Mouse (Mus musculus) midbrain, embryonic 13.5 days (tissue): ENCODE data around the gene Srgap2. TPM values are rescaled to one million over a fixed set of nuclear protein-coding genes. Genes with fewer than 3 reads are reported as not detected.
A peak's percentile ranks its signal among the peaks of the same experiment; 100 is the strongest.

Source experiments
- ATAC-seq: fragments of 200-750 bp; cut with Nextera tagmentation; 2 replicates; pipeline ENCODE4 v1.8.0; 2017; ENCODE audit warnings: mild to moderate bottlenecking, moderate TSS enrichment, moderate library complexity
- H3K27ac ChIP-seq: fragments of 300-500 bp; sonication (generic); 2 replicates; pipeline ENCODE4 v1.5.1; 2015; ENCODE audit warnings: inconsistent platforms, mild to moderate bottlenecking, moderate library complexity
- H3K27me3 ChIP-seq: fragments of 300-500 bp; sonication (generic); 2 replicates; pipeline ENCODE4 v1.6.1; 2015; ENCODE audit warnings: mild to moderate bottlenecking, inconsistent platforms
- H3K36me3 ChIP-seq: fragments of 300-500 bp; sonication (generic); 2 replicates; pipeline ENCODE4 v1.6.1; 2015; ENCODE audit warnings: mild to moderate bottlenecking, inconsistent platforms
- H3K4me1 ChIP-seq: fragments of 300-500 bp; sonication (generic); replicated peaks from 2 replicates; pipeline ENCODE4 v1.6.1; 2015; ENCODE audit warnings: inconsistent platforms
- H3K4me2 ChIP-seq: fragments of 300-500 bp; sonication (generic); replicated peaks from 2 replicates; pipeline ENCODE4 v1.6.1; 2015; ENCODE audit warnings: moderate library complexity, mild to moderate bottlenecking, inconsistent platforms
- H3K4me3 ChIP-seq: fragments of 300-500 bp; sonication (generic); replicated peaks from 2 replicates; pipeline ENCODE4 v1.5.1; 2015; ENCODE audit warnings: mild to moderate bottlenecking, inconsistent platforms
- H3K9ac ChIP-seq: fragments of 300-500 bp; sonication (generic); replicated peaks from 2 replicates; pipeline ENCODE4 v1.6.1; 2015; ENCODE audit warnings: mild to moderate bottlenecking, inconsistent platforms
- H3K9me3 ChIP-seq: fragments of 300-500 bp; sonication (generic); 2 replicates; pipeline ENCODE4 v1.6.1; 2016; ENCODE audit warnings: mild to moderate bottlenecking, inconsistent platforms
- WGBS: fragments of 180-500 bp; shearing (Covaris S2); methylation state at CpG from one replicate; pipeline ENCODE4 v1.1.7; 2015; 5-methylcytosine and 5-hydroxymethylcytosine counted together
- microRNA-seq: library from miRNA; unstranded; fragments of <30 nt; microRNA quantifications from one replicate; pipeline ENCODE4, GENCODE M21; 2016
- polyA plus RNA-seq: library from polyadenylated mRNA; unstranded; fragments of >200 nt; fragmentation: Nextera tagmentation; extraction: Ambion mirVana; gene quantifications from 2 replicates; pipeline ENCODE4 v1.2.1, GENCODE M21; 2015

Gene Srgap2
- polyA plus RNA-seq, 1 experiment from 2014 or later: 18.8 TPM

DNA sequence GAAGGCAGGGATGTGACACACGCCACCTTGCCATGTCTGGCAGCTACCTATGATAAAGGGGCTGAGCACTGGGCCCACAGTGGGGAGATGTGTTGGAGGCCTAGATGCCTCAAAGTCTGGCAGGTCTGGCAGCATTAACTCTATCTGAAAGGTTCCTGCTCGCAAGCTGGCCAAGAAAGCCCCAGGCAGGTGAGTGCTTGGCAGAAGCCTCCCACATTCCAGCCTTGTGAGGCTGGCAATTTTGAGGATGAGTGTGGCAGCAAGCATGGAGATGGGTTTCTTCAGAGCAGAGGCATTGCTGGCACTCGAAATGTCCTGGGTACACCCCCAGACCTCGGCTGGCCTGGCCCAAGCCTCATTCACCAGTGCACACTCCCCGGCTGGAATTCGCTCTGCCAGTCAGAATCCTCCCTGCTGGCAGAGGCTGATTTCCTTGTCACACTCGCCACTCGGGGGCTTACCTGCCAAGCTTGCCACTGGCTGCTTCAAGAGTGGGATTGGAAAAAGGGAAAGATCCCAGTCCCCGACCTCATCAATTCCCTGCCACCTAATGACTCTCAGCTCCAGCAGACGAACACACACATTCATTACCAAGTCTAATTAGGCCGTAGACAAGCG is 287.5 kb downstream of the Srgap2 start:
- peak overlapping the region; percentile 41 for H3K27ac ChIP-seq
- H3K4me3 ChIP-seq: no peak overlapping the region
- H3K4me1 ChIP-seq: peaks cover 24% of the 10 kb centered on the region
- peaks cover 38% of the 10 kb centered on the region for H3K27me3 ChIP-seq
- H3K4me2 ChIP-seq: no peak overlapping the region
- ATAC-seq: no peak
- H3K36me3 ChIP-seq: no peaks in the 10 kb centered on the region
- WGBS: 53% methylated on average over 12 of the region's 12 CpGs
- H3K9me3 ChIP-seq: no peaks in the 10 kb centered on the region
- H3K9ac ChIP-seq: no peak overlapping the region

- Histone ChIP-seq H3K4me3 (no peak overlapping the region), H3K27me3 (peaks cover 30% of the 10 kb centered on the region), H3K27ac (peak overlapping the region; percentile 41; the same call in 1 of the 2 replicates), H3K36me3 (no peaks in the 10 kb centered on the region), H3K9ac (no peak overlapping the region), H3K4me2 (no peak overlapping the region), H3K4me1 (peaks cover 20% of the 10 kb centered on the region), H3K9me3 (no peaks in the 10 kb centered on the region)
- no peak for ATAC-seq
- 80% methylated on average over 8 of the region's 8 CpGs for WGBS
Measured at GRCm38 (mm10) chr1:131238931-131239381, 288.2 kb downstream of the Srgap2 start.

- Histone ChIP-seq H3K27me3 (peaks cover 5% of the 10 kb centered on the region; the same call in 1 of the 2 replicates), H3K9me3 (no peaks in the 10 kb centered on the region), H3K27ac (no peak overlapping the region), H3K4me3 (no peak overlapping the region), H3K4me2 (no peak overlapping the region), H3K9ac (no peak overlapping the region), H3K4me1 (peaks cover 20% of the 10 kb centered on the region), H3K36me3 (no peaks in the 10 kb centered on the region)
- no peak for ATAC-seq
- WGBS: 72% methylated on average over 7 of the region's 7 CpGs
Measured at GRCm38 (mm10) chr1:131236077-131236476, 291.1 kb downstream of the Srgap2 start.

Small RNAs within 50 kb of the gene (microRNA-seq; reads per million reads assigned to microRNA genes)
- gene Gm24273: not detected

Other genes starting within 250 kb of the Srgap2 start
- 0.72 and 0.73 TPM in 2 replicates for gene Ikbke, start 247.7 kb downstream of the Srgap2 start, polyA plus RNA-seq
- 1.8 and 2.1 TPM in 2 replicates for gene Fam72a, start 551 bp upstream of the Srgap2 start, polyA plus RNA-seq
- not detected in 2 replicates for gene Avpr1b, start 71.9 kb upstream of the Srgap2 start, polyA plus RNA-seq
- gene Ctse, start 111.0 kb upstream of the Srgap2 start, polyA plus RNA-seq: not detected in 2 replicates
- gene Rab7b, start 161.3 kb upstream of the Srgap2 start, polyA plus RNA-seq: 0.63 and 1.1 TPM in 2 replicates
- gene Slc26a9, start 216.7 kb upstream of the Srgap2 start, polyA plus RNA-seq: 0.03 TPM in 1 of 2 replicates, not detected in the other